Mouse (Mus musculus): ENCODE results near the gene 6430531B16Rik.
A peak's percentile ranks its signal among the peaks of the same experiment; 100 is the strongest.

6430531B16Rik gene

DNA sequence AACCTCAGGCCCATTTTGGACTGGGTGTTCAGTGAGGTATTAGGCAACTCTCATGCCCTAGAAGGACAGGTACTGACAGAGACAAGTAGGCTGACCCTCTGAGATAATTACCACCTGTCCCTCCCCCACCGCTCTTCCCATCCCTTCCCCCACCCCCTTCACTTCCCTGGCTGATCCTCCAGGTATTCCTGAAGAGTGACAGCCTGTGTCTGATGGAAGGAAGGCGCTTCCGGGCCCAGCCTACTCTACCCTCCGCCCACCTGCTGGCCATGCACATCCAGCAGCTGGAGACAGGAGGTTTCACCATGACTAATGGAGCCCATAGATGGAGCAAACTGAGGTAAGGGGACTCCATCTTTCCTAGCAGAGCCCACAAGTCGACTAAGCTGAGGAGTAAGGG lies 40.7 kb downstream of the 6430531B16Rik start:
- no peak for DNase-seq (ENCODE audit: low spot score in 2 of 2)

DNA sequence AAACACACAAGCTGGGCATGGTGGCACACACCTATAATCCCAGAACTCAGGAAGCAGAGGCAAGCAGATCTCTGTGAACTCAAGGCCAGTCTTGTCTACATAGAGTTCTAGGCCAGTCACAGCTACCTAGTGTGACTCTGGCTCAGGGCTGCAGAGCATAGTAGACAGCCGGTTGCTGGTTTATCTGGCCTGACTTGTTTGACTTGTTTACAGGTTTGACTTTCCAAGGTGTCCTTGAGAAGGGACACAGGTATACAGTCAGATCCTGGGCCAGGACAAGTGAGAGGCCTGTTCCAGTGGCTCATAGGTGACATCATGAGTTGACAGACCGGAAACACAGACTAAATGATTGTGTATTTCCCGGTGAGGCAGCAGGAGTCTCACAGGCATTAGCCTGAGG lies 41.4 kb downstream of the 6430531B16Rik start:
- DNase-seq (ENCODE audit: low spot score in 2 of 2), result no peak

GRCm38 (mm10) chr7:139936705-139937104 lies 41.9 kb downstream of the 6430531B16Rik start:
- no peak for DNase-seq (ENCODE audit: low spot score in 2 of 2)

DNA sequence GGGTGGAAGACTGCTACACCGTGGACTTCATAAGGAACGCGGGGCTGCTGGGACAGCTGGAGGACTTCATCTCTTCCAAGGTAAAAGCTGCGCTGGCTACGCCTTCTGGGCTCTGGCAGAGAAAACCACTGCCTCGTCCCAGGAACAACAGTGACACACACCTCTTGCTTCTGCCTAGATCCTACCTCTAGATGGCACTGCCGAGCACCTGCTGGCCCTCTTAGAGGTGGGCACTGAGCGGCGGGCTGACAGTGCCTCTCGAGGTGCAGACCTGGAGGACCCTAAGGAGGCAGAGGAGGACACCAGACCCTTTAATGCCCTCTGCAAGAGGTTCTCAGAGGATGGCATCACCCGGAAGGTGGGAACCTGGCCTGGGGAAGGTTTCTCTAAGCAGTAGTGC lies 47.8 kb downstream of the 6430531B16Rik start:
- DNase-seq (ENCODE audit: low spot score in 2 of 2), result peak in 1 of 2 experiments; percentile 31

All from frontal cortex, postnatal 36 days (tissue).